Mouse (Mus musculus) brain, embryonic 18.5 days (tissue): ENCODE data around the gene Lta.

Experiments used
- DNase-seq: peaks from one replicate; pipeline ENCODE4 v3.0.0-alpha.2; 2012; ENCODE audit warnings: low read depth, low spot score

The Lta gene

DNA sequence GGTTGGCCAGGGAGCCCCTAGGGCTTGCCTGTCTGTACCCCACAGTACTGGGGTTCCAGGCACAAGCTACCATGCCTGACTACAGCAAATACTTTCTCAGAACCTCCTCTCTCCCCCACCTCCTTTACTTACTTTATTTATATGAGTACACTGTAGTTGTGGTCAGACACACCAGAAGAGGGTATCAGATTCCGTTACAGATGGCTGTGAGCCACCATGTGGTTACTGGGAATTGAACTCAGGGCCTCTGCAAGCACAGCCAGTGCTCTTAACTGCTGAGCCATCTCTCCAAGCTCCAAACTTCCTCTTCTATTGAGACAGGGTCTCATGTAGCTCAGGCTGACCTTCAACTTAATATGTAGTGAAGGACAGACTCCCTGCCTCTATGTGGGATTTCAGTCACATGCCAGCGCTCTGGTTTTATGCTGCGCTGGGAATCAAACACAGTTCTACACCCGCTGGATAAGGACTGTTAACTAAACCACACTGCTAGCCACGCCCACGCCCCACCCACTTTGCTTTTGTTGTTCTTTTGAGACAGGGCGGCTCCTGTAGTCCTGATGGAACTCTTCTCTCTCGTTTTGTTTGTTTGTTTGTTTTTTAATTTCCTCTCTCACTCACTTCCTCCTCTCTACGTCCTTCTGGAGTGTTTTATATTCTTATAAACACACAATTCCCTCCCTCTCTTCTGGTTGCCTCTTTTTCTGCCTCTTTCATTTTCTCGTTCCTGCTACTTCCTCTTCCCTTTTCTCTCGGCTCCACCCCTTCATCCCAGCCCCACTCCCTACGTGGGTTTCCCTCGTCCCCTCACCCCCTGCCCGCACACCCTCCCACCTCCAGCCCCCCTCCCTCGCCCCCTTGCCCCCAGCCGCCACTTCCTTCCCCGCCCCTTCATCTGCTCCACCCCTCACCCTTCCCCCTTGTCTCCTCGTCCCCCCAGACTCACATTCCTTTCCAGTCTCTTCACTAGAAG, 19.2 kb downstream of the Lta start:
- DNase-seq, result no peak

DNA sequence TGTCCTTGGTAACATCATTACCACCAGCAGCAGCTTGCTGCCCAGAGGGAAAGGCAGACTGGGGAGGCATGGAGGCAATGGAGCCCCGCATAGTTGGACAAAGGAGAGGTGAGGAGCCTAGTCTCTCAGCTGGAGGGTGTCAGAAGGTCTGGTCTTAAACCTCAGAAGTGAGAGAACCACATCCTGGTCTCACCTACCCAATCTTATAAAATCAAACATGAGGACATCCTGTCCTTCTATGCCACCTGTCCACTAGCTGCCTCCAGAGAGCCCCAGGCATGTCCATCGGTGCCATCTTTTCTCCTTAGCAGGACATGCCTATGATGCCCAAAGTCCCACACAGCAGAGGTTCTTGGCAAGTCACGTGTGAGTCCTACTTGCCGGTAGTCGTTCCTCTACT, 25.1 kb downstream of the Lta start:
- no peak for DNase-seq

DNA sequence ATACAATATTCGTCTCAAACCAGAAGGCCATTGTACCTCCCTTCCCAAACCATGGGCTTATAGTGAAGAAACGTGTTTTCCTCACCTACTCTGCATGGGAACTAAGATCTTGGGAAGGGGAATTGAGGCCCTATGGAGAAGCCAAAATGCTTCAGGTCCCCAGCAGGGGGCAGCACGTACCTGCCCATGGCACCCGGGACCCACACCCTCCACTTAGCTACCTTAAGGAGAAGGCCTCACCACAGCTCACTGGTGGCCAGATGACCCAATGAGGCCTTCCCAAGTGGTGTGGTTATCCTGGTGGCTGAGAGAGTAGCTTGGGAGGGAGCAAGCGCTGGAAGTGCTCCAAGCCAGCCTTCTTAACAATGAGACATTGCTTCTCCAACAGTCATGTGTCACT, 26.6 kb downstream of the Lta start:
- DNase-seq, result no peak

DNA sequence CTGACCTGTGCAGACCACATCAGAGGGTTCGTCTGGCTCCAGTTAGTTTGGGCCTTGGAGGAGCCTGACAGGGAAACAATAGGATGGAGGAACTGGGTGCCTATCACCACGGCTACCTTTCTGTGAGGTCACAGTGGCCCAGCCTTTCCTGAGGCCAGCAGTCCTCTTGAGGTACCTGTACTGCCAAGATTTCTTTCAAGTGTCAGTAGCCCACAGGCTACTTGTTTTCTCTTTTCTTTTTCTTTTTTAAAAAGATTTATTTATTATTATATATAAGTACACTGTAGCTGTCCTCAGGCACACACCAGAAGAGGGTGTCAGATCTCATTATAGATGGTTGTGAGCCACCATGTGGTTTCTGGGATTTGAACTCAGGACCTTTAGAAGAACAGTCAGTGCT, 29.2 kb downstream of the Lta start, which contains the start of gene Aif1:
Gene Aif1 (minus strand): TSS at position 101 of the 400 bp plus-strand sequence.
- no peak for DNase-seq

- no peak for DNase-seq
These were observed 29.8 kb downstream of the Lta start for GRCm38 (mm10) chr17:35175382-35175781.

GRCm38 (mm10) chr17:35174201-35174977, 30.8 kb downstream of the Lta start:
- DNase-seq, result no peak

DNA sequence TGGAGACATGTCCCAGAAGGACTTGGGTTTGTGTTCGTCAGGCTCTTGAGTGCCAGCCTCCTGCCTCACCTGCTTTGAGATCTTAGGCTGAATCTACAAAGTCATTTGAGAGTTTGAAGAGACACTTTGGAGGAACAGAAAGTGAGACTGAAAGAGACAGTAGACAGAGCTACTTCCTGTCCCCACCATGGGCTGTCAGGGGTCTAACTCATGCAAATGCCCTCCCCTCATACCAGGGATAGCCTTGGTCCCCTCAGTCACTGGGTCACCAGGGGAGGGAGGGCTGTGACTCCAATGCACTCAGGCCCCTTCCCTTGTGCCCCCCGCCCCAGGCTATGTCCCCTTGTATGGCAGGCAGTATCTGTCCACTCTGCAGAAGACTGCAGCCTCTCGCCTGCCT, 31.8 kb downstream of the Lta start:
- no peak for DNase-seq

GRCm38 (mm10) chr17:35172445-35173234, 32.5 kb downstream of the Lta start:
- no peak for DNase-seq

DNA sequence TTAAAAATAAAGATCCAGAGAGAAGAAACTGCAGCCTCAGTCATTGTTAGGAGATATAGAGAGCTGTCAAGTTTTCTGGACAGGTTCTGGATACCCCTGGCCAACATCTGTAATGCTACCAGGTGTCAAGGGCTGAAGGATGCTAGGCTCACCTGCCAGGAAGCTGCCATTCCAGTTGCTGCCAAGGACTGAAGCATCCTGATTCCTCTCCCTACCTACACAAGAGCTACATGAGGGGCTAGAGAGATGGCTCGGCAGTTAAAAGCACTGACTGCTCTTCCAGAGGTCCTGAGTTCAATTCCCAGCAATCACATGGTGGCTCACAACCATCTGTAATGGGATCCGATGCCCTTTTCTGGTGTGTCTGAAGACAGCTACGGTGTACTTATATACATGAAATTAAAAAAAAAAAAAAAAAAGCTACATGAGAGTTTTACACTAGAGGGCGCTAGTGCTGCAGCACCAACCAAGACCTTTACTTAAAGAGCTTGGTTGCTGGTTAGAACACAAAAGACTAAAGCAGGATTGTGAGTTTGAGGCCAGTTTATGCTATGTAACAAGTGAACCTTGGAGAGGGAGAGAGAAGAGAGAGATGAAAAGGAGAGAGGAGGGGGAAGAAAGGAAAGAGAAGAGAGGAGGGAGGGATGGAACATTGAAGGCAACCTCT, 36.5 kb downstream of the Lta start:
- DNase-seq, result no peak

GRCm38 (mm10) chr17:35167794-35168193, 37.4 kb downstream of the Lta start:
- DNase-seq, result no peak

- DNase-seq, result peak; percentile 63
These were observed 38.7 kb downstream of the Lta start for GRCm38 (mm10) chr17:35166352-35167035.

DNA sequence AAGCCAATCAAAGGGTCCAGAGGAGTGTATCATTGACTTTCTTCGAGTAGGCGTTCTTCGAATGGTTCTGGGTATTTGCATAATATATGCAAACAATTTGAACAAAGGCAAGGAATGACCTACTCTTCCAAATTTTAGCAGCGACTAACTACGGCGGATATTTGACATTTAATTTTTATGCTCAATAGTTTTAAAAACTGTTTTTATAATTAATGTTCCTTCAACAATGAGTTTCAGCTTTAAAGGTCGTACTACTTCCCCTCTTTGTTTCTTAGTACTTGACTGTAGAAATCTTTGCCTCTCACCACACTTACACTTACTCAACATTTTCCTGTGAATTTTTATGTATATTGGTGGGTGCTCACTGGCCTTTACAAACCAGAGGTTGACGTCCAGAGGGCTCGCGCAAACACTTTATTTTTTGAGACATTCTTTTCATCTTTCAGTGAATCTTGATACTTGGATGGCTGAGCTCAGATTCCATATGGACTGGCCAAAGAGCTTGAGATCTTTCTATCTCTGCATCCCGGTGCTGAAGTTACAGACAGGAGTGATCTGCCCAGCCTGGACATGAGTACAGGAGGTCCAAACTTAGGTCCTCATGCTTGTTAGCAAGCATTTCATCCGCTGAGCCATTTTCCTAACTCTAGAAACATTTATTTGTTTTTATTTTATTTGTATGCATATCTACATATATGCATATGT, 39.5 kb downstream of the Lta start:
- DNase-seq, result no peak

DNA sequence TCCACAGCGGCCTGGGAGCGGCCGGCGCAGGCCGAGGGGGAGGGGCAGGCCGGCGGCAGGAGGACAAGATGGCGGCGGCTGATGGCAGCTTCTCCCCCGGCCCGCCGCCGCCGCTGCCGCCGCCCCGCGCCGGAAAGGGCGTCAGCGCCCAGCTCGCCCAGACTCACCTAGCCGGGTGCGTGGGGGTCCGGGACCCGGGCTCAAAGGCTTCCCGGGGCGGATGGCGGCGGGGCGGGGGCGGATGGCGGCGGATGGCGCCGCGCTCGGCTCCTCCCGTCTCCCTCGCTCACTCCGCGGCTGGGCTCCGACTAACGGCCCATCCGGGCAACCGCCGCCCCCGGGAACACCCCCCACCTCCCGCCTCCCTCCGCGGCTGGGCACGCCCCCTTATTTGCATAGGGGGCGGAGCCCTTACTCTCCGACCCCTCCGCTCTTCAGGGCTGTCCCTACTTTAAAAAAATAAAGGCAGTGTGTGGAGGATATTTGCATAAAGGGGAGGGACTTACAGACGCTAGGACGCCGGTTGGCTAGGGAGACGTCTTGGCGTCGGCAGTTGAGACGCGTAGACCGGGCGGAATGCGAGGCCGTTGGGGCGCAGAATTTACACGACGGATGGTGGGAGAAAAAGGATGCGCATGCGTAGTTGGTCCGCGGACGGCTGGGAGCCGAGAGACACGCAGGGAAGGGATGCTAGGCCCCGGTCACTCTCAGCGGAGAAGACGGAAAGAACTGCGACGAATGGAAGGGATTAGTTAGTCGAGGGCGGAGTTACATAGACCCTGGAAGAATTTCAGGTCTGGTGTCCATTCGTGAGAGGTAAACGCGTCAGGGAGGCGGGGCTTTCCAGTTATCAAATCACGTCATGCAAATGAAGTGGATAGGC, 40.3 kb downstream of the Lta start, which contains the start of gene Prrc2a:
Gene Prrc2a (minus strand): TSS at position 330 of the 883 bp plus-strand sequence.
- peak; percentile 99 for DNase-seq

GRCm38 (mm10) chr17:35164218-35164567, 41.0 kb downstream of the Lta start:
- no peak for DNase-seq

- no peak for DNase-seq
These were observed 41.6 kb downstream of the Lta start for GRCm38 (mm10) chr17:35163326-35164081.

DNA sequence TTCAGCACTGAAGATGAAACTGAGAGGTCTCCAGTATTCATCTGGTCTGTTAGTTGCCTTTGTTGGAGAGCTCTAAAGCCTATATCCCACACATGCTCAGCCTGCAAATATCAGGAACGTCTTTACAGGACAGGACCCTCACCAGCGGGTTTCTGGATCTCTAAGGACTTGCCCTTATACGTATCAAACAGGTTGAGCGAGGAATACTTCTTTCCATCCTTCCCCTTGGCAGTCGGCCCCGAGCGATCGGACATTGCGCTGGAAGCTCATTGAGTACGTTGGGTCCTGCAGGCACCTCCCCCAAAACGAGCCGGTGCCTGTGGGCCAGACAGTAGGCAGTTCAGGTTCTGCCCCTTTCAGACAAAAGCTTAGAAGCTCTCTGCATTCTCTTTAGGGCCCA, 42.4 kb downstream of the Lta start:
- DNase-seq, result no peak

DNA sequence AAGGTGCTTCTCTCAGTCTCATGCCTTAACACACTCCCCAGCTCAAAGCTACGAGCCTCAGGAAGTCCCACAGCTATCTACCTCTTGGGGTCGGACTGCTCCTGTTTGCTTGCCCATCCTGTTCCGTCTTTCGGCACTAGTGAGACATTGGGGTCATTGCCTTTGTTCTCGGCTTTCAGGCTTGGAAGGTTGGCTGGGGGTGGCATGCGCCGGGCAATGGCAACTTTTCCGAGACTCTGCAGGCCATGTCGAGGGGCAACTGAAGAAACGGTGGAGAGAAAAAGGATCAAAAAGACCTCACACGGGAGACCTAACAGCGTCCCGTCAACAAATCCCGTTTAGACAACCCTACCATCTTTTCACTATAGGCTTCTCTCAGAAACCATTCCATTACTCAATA, 43.0 kb downstream of the Lta start:
- no peak for DNase-seq

GRCm38 (mm10) chr17:35161421-35161820, 43.7 kb downstream of the Lta start:
- no peak for DNase-seq
